Mouse (Mus musculus) left cerebral cortex, postnatal 14 days (tissue): ENCODE data around the gene Dock9. TPM values are rescaled to one million over a fixed set of nuclear protein-coding genes. Genes with fewer than 3 reads are reported as not detected.
A peak's percentile ranks its signal among the peaks of the same experiment; 100 is the strongest.
"Not testable (repeated sequence)": the region's sequence is repeated elsewhere in the genome, so short reads cannot be mapped to it uniquely, and the experiment has no call there.

Experiments
- DNase-seq, 2 experiments: peaks; one replicate each; pipeline ENCODE4 v3.0.0; 2021 to 2022; ENCODE audit warnings: low spot score in 2 of 2, mixed read lengths in 1 of 2
- intact Hi-C: fragments of 180-260 bp; cut with DNase I; formaldehyde crosslinking; loops from one replicate; pipeline ENCODE4 v1.15.1; 2025
- total RNA-seq, 2 experiments: library from RNA; stranded (reverse); gene quantifications; 2 replicates each; pipeline ENCODE4 v1.2.3; 2021

Gene Dock9
- total RNA-seq, 2 experiments from 2014 or later, result 136 to 148 TPM

GRCm38 (mm10) chr14:121647693-121648092 is 149.9 kb downstream of the Dock9 start:
- no peak for DNase-seq
- intact Hi-C loops, result no loop called here

- DNase-seq, result peak in 1 of 2 experiments; percentile 25
- intact Hi-C loops, result no loop called here
Measured at GRCm38 (mm10) chr14:121646617-121647016, 151.0 kb downstream of the Dock9 start.

- intact Hi-C loops, result no loop called here
- no peak for DNase-seq
Measured at GRCm38 (mm10) chr14:121644302-121644701, 153.3 kb downstream of the Dock9 start.

- intact Hi-C loops, result no loop called here
- DNase-seq, result no peak
Measured at GRCm38 (mm10) chr14:121641271-121641670, 156.4 kb downstream of the Dock9 start.

GRCm38 (mm10) chr14:121636935-121637510 is 160.6 kb downstream of the Dock9 start:
- peak; percentile 48 to 54 for DNase-seq
- intact Hi-C loops, result no loop called here

- peak; percentile 48 to 64 for DNase-seq
- intact Hi-C loops, result no loop called here
Measured at GRCm38 (mm10) chr14:121634736-121635430, 162.8 kb downstream of the Dock9 start.

GRCm38 (mm10) chr14:121634093-121634735 is 163.4 kb downstream of the Dock9 start:
- peak in 1 of 2 experiments; percentile 44 for DNase-seq
- intact Hi-C loops, result no loop called here

GRCm38 (mm10) chr14:121631934-121632333 is 165.7 kb downstream of the Dock9 start:
- DNase-seq, result no peak
- intact Hi-C loops, result no loop called here

GRCm38 (mm10) chr14:121626741-121627140 is 170.9 kb downstream of the Dock9 start:
- DNase-seq, result no peak
- intact Hi-C loops, result no loop called here

GRCm38 (mm10) chr14:121623996-121624542 is 173.6 kb downstream of the Dock9 start:
- intact Hi-C loops, DNase-seq: not testable (repeated sequence)

GRCm38 (mm10) chr14:121621806-121622205 is 175.8 kb downstream of the Dock9 start:
- intact Hi-C loops, result no loop called here
- no peak for DNase-seq

- no peak for DNase-seq
- intact Hi-C loops, result no loop called here
Measured at GRCm38 (mm10) chr14:121620567-121620966, 177.1 kb downstream of the Dock9 start.

GRCm38 (mm10) chr14:121620157-121620556 is 177.5 kb downstream of the Dock9 start:
- no peak for DNase-seq
- intact Hi-C loops, result no loop called here

- intact Hi-C loops, result loop anchor here (10.0 kb wide), 1 partner anchor 117 kb away; no protein-coding TSS in a partner anchor
Measured at GRCm38 (mm10) chr14:121617645-121618390, 179.8 kb downstream of the Dock9 start.

GRCm38 (mm10) chr14:121615431-121615830 is 182.2 kb downstream of the Dock9 start:
- peak; percentile 62 to 68 for DNase-seq
- intact Hi-C loops, result loop anchor here (10.0 kb wide), 1 partner anchor 119 kb away; no protein-coding TSS in a partner anchor

More at GRCm38 (mm10) chr14:121617645-121618390, 179.8 kb downstream of the Dock9 start:
- DNase-seq, result peak; percentile 87 to 88

- intact Hi-C loops, result loop anchor here (10.0 kb wide), 1 partner anchor 120 kb away; no protein-coding TSS in a partner anchor
- no peak for DNase-seq
Measured at GRCm38 (mm10) chr14:121614461-121615170, 183.0 kb downstream of the Dock9 start.

GRCm38 (mm10) chr14:121613490-121613889 is 184.1 kb downstream of the Dock9 start:
- intact Hi-C loops, result loop anchor here (10.0 kb wide), 1 partner anchor 121 kb away; no protein-coding TSS in a partner anchor
- peak in 1 of 2 experiments; percentile 59 for DNase-seq

- peak in 1 of 2 experiments; percentile 44 for DNase-seq
- intact Hi-C loops, result loop anchor here (10.0 kb wide), 1 partner anchor 122 kb away; no protein-coding TSS in a partner anchor
Measured at GRCm38 (mm10) chr14:121612926-121613325, 184.7 kb downstream of the Dock9 start.
